8 mouse cellular contexts compared by ENCODE assay signal in the genomic region with DNA sequence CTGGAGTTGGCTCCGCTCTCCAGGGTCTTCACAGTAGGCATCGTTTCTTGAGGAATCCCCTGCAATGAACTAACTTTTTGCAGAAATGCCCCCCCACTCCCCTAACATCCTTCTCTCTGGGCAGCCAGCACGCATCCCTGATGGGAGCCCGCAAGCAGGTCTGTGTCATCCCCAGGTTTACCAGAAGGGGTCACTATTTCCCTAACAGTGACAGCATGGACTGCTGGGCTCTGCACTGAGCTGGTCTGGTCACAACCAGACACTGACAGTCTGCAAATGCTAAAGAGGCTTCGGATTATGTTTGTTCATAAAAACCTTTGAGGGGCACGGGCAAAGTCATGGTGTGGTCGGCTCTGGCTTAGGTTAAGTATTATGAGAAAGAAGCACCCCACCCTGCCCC.
DNase-seq lines count a peak whose midpoint lies in the region; ATAC-seq and TF ChIP-seq lines count a peak whose summit lies in the region.

No protein-coding gene starts in this region.

- H3K4me3 ChIP-seq in cerebellum, adult 2 months (replicated peaks; ENCODE audit: insufficient read depth, low read depth, low read length): no peak overlapping the region
- H3K4me3 ChIP-seq in forebrain, postnatal 0 days (ENCODE audit: low read depth, low read length): no peak overlapping the region
- no peak overlapping the region for H3K4me3 ChIP-seq in hindbrain, embryonic 10.5 days
- no peak overlapping the region for H3K4me3 ChIP-seq in lung, embryonic 15.5 days

- H3K36me3 ChIP-seq in forebrain, postnatal 0 days (ENCODE audit: insufficient read depth): peaks cover 27% of the 10 kb centered on the region
- peaks cover 21% of the 10 kb centered on the region for H3K36me3 ChIP-seq in hindbrain, embryonic 10.5 days
- H3K36me3 ChIP-seq in lung, embryonic 15.5 days: no peaks in the 10 kb centered on the region

- H3K4me2 ChIP-seq in forebrain, postnatal 0 days (ENCODE audit: low read depth): no peak overlapping the region
- H3K4me2 ChIP-seq in lung, embryonic 15.5 days: no peak overlapping the region

- H3K9ac ChIP-seq in forebrain, postnatal 0 days: no peak overlapping the region
- no peak overlapping the region for H3K9ac ChIP-seq in lung, embryonic 15.5 days

- no peak overlapping the region for H3K27ac ChIP-seq in cerebellum, adult 2 months (ENCODE audit: insufficient read depth, low read length)
- H3K27ac ChIP-seq in forebrain, postnatal 0 days (ENCODE audit: low read depth, low read length): no peak overlapping the region
- no peak overlapping the region for H3K27ac ChIP-seq in hindbrain, embryonic 10.5 days
- no peak overlapping the region for H3K27ac ChIP-seq in lung, embryonic 15.5 days

- WGBS in cerebellum, adult 2 months: 12% methylated on average over 7 of the region's 7 CpGs
- 14% methylated on average over 7 of the region's 7 CpGs for WGBS in forebrain, postnatal 0 days
- 23% methylated on average over 7 of the region's 7 CpGs for WGBS in hindbrain, embryonic 10.5 days
- WGBS in lung, embryonic 15.5 days: 11% methylated on average over 7 of the region's 7 CpGs

- TF ChIP-seq POLR2A in cerebellum, adult 2 months (IDR thresholded peaks at IDR 0.05; ENCODE audit: borderline replicate concordance, insufficient read depth, low read length): no peak

- peak; percentile 72 for DNase-seq in Muller cell, postnatal 12 days (ENCODE audit: inconsistent ontology term)
- DNase-seq in cerebellum, adult 2 months: peak; percentile 83 to 85
- DNase-seq in forebrain, postnatal 0 days: peak; percentile 91
- DNase-seq in hindbrain, embryonic 10.5 days (ENCODE audit: low spot score): peak; percentile 80
- DNase-seq in layer of hippocampus, adult 8-10 months (ENCODE audit: low spot score in 2 of 2): peak; percentile 70 to 88
- DNase-seq in ovary, postnatal 14 days (ENCODE audit: low spot score): peak; percentile 91
- peak; percentile 79 for DNase-seq in thymus, postnatal 0 days (ENCODE audit: low spot score)

- no peaks in the 10 kb centered on the region for H3K4me1 ChIP-seq in cerebellum, adult 2 months (ENCODE audit: control insufficient read depth, insufficient read depth, low read length)
- H3K4me1 ChIP-seq in forebrain, postnatal 0 days (ENCODE audit: insufficient read depth): no peaks in the 10 kb centered on the region
- H3K4me1 ChIP-seq in hindbrain, embryonic 10.5 days (replicated peaks): 0 out of 2 replicates have a peak, but pooled peaks cover 3% of the 10 kb centered on the region
- H3K4me1 ChIP-seq in lung, embryonic 15.5 days: peaks cover 26% of the 10 kb centered on the region

- peak; percentile 97 for TF ChIP-seq CTCF in cerebellum, adult 2 months (IDR thresholded peaks at IDR 0.05; ENCODE audit: borderline replicate concordance, insufficient read depth, low read depth, low read length)
- TF ChIP-seq CTCF in forebrain, postnatal 0 days (IDR thresholded peaks at IDR 0.05; ENCODE audit: low read depth): peak; percentile 96

- no peaks in the 10 kb centered on the region for H3K27me3 ChIP-seq in cerebellum, adult 2 months (ENCODE audit: control insufficient read depth, insufficient read depth, low read length)
- H3K27me3 ChIP-seq in forebrain, postnatal 0 days (ENCODE audit: insufficient read depth, low read length): no peaks in the 10 kb centered on the region
- no peaks in the 10 kb centered on the region for H3K27me3 ChIP-seq in hindbrain, embryonic 10.5 days (ENCODE audit: insufficient read depth, poor library complexity, severe bottlenecking)
- H3K27me3 ChIP-seq in lung, embryonic 15.5 days: no peaks in the 10 kb centered on the region; the same call in 1 of the 2 replicates

- peak; percentile 95 for ATAC-seq in forebrain, postnatal 0 days
- peak; percentile 69; the same call in 1 of the 2 replicates for ATAC-seq in lung, embryonic 15.5 days (ENCODE audit: borderline replicate concordance, extremely low read depth, low FRiP score, low TSS enrichment)

- H3K9me3 ChIP-seq in forebrain, postnatal 0 days (ENCODE audit: low read length): no peaks in the 10 kb centered on the region
- no peaks in the 10 kb centered on the region for H3K9me3 ChIP-seq in hindbrain, embryonic 10.5 days
- H3K9me3 ChIP-seq in lung, embryonic 15.5 days: no peaks in the 10 kb centered on the region
